Mouse (Mus musculus) macrophage (primary cell): ENCODE data around the gene Rnf157. TPM values are rescaled to one million over a fixed set of nuclear protein-coding genes. Genes with fewer than 3 reads are reported as not detected.

Experiments
- H3K27ac ChIP-seq: fragments of 350-480 bp; formaldehyde crosslinking; 2 replicates; pipeline ENCODE4 v1.9.0; 2021
- H3K36me3 ChIP-seq: fragments of 350-480 bp; formaldehyde crosslinking; 2 replicates; pipeline ENCODE4 v1.9.0; 2021; ENCODE audit errors: inconsistent target
- H3K4me3 ChIP-seq: fragments of 350-480 bp; formaldehyde crosslinking; 2 replicates; pipeline ENCODE4 v1.9.0; 2021; ENCODE audit errors: inconsistent target
- H3K79me2 ChIP-seq: fragments of 350-480 bp; formaldehyde crosslinking; 2 replicates; pipeline ENCODE4 v1.9.0; 2021; ENCODE audit errors: inconsistent target
- WGBS: methylation state at CpG from one replicate; pipeline ENCODE4 v1.1.7; 2026; ENCODE audit warnings: inconsistent platforms; ENCODE audit not compliant: missing documents; 5-methylcytosine and 5-hydroxymethylcytosine counted together
- polyA plus RNA-seq: library from polyadenylated mRNA; stranded (reverse); fragments of 250-400 nt; gene quantifications from 3 replicates; pipeline ENCODE4 v1.2.4, GENCODE M21; 2018; ENCODE audit warnings: inconsistent platforms

Rnf157 gene
- polyA plus RNA-seq, 1 experiment from 2014 or later = 14.0 TPM

DNA sequence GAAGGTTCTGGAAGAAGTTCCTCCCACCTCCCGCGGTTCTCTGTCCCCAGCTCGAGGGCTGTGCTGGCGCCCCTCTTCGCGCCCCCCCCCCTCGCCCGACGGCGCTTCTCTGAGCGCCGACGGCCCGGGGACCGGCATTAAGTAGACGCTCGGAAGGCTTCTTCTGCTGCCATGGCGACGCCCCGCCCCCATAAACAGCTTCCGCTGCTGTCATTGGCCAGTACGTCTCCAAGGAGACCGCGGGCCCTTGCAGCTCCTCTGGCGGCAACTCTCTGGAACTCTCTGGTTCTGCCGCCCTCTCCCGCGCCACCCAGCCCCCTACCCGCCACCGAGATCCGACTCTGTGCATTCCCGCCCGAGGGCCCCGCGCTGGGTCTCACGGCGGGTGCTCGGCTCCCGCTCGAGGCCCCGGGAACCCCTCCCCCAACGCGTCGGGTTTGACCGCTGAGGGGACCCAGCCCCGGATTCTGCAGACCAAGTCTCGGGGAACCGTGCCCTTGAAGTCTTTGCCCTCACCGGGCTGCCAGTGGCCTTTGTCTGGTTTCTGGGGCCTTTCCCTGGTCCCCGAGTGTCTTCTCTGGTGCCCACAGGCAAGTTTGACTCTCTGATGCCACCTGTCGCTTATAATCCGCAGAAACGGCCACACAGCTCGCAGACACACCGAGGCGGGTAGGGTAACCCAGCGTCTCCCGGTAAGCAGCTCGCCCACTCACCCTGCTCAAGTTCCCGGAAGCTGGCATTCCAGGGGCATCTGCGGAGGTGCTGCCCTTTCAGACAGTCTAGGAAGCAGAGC, 77.4 kb downstream of the Rnf157 start, which contains the start of gene Foxj1:
Gene Foxj1 (minus strand): TSS at position 156 of the 793 bp plus-strand sequence.
- H3K4me3 ChIP-seq = peak within 1 kb of the TSS; percentile 23
- no peak within 1 kb of the TSS for H3K27ac ChIP-seq
- WGBS = under 1% methylated on average over 59 of the region's 61 CpGs
- H3K36me3 ChIP-seq = no peaks in the 10 kb centered on the region
- no peaks in the 10 kb centered on the region for H3K79me2 ChIP-seq

DNA sequence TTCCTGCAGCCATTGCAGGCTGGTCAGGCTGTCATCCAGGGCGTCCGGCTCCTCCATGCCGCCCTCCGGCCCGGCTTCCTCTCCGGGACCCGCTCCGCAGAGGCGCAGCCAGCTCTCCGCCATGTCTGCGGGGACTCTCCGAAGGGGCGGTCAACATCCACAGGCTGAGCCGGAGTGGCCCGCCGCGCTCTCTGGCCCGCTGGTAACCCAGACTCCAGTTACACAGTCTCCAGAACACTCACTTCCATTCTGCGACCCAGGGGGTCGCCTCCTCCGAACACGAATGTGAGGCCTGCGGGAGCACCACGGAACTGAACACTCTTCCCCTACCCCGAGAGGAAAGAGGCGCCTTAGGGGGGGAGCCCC, 78.4 kb downstream of the Rnf157 start:
- Histone ChIP-seq H3K27ac (no peak overlapping the region), H3K4me3 (no peak overlapping the region), H3K79me2 (no peaks in the 10 kb centered on the region), H3K36me3 (no peaks in the 10 kb centered on the region)
- WGBS = 17% methylated on average over 26 of the region's 26 CpGs

DNA sequence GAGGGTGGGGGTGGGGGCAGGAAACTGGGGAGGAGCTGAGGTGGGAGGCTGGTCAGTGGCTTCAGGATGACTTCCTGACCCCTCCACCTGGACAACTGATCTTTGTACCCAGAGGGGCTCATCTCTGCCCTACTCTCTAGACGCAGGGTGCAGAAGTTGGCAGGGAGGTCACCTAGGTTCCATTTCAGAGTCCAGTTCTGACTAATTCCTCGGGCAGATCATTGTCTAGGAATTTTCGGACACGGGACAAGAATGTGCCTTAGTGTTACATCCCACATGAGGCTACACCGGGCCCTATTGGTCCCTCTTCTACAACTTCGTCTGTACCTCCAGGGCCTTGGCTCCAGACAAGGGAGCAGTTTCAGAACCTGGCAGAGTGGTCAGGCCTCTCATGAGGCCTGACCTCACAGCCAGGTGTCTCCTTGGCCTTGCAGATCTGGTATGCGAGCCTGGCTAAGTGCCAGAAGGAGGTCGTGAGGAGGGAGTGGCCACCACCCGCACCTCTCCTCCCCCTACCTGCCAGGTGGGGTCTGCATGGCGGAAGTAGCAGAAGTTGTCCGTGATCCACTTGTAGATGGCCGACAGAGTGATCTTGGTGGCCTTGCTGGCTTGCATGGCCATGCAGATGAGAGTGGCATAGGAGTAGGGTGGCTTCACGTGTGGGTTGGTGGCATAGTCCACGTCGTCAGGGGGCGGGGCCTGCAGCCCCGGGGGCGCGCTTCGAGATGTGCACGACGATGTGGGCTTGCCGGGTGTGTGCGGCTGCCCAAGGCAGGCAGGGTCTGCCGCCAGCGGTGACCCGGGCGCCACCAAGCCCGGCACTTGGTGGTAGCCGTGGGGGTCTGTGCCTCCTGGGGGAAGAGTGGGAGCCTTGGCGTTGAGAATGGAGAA, 79.1 kb downstream of the Rnf157 start:
- no peak overlapping the region for H3K27ac ChIP-seq
- H3K36me3 ChIP-seq = no peaks in the 10 kb centered on the region
- no peak overlapping the region for H3K4me3 ChIP-seq
- WGBS = 38% methylated on average over 29 of the region's 31 CpGs
- H3K79me2 ChIP-seq = no peaks in the 10 kb centered on the region

DNA sequence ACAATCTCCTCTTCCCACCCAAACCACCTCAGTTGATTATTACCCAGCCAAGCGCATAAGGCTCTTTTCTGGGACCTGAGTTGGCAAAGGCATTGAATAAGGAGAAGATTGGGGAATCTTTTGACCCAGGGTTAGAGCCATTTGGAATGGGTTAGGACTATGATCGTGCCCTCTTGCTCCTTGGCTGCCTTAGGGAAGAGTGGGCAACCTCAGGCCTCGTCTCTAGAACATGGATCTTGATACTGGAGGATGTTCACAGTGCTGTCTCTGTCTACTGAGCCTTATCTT, 79.9 kb downstream of the Rnf157 start:
- no peaks in the 10 kb centered on the region for H3K36me3 ChIP-seq
- no peak overlapping the region for H3K27ac ChIP-seq
- H3K79me2 ChIP-seq = no peaks in the 10 kb centered on the region
- WGBS = 94% methylated on average over 3 of the region's 3 CpGs
- no peak overlapping the region for H3K4me3 ChIP-seq

DNA sequence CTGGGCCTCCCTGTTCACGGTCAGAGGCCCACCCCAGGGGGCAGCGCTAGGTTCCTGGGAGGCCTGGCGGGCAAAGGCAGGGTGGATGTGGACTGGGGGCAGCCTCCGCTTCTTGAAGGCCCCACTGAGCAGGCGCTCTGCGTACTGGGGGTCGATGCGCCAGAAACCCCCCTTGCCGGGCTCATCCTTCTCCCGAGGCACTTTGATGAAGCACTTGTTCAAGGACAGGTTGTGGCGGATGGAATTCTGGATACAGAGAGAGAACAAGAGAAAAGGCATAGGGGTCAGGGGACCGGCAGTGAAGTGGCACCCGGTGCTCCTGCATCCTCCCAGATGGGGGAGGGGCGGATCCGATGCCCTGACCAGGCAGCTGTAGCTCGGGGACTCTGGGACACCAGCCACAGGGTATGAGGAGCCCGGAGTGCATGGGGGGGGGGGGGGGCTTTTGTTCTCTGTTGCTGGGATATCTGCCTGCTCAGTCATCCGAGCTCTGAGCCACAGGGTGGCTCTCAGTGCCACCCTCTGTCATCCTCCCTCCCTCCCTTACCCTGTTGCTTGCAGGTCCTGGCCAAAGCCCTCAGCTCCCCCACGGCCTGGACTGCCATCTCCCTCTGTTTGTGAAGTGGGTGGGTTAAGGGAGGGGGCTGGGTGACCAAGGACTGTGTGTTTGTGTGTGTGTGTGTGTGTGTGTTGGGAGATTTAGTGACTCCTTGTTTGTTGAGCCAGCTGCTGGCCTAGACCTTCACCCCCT, 80.4 kb downstream of the Rnf157 start:
- WGBS = 94% methylated on average over 15 of the region's 19 CpGs
- no peaks in the 10 kb centered on the region for H3K36me3 ChIP-seq
- no peak overlapping the region for H3K27ac ChIP-seq
- no peak overlapping the region for H3K4me3 ChIP-seq
- H3K79me2 ChIP-seq = no peaks in the 10 kb centered on the region

DNA sequence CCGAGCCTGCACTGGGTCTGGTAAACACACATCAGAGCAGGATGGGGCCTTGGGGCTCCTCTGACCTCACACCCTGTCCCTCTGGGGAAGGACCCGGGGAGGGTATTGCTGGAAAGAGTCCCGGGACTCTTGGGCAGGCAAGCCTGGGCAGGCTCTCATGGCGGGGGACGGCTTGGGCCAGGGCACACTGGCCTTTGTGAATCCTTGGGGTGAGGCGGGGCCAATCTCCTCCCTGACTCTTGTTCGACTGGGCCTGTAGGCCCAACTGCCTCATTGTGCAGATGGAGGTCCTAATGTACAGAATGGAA, 82.7 kb downstream of the Rnf157 start:
- no peak overlapping the region for H3K4me3 ChIP-seq
- whole genome bisulfite sequencing = 90% methylated on average over 7 of the region's 7 CpGs
- H3K36me3 ChIP-seq = no peaks in the 10 kb centered on the region
- no peak overlapping the region for H3K27ac ChIP-seq
- H3K79me2 ChIP-seq = no peaks in the 10 kb centered on the region

DNA sequence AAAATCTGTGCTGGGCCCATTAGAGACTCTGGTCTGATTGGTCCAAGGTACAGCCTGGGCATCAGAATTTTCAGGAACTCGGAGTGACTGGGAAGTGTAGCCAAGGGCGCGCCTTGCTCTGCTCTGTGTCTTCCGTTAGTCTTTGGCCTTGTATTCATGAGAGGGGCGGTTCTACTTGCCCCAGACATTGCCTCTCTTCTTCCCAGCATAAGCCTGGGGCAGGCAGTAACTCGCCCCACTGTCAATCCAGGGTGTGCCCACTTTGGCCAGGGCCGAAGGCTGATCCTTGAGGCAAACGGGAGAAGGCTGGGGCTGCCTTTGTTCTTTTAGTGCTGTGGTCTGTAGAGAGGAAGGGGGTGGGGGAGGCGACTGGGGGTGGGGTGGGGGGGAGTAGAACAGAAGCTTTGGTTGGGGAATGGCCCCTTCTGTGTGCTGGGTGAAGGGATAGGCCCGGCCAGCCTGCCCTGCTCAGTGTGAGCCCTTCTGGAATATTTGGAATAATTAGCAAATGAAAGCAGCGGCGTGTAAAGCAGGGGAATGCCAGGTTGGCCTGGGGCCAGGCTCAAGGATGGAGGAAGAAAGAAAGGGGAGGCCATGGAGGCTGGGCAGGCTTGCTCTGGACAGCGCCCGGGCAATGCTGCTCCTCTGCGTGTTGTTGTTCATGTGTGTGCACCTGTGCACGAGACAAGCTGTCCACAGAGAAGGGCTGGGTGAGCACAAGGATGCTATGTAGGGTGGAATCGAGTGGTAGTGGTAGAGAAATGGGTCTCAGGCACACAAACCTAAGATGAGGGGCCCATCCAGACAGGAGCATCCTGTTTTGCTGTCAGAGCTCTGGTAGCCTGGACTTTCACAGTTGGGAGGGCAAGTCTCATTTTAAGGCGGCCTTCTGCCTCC, 83.3 kb downstream of the Rnf157 start:
- no peaks in the 10 kb centered on the region for H3K79me2 ChIP-seq
- H3K36me3 ChIP-seq = no peaks in the 10 kb centered on the region
- H3K4me3 ChIP-seq = no peak overlapping the region
- H3K27ac ChIP-seq = no peak overlapping the region
- 89% methylated on average over 17 of the region's 18 CpGs for WGBS

DNA sequence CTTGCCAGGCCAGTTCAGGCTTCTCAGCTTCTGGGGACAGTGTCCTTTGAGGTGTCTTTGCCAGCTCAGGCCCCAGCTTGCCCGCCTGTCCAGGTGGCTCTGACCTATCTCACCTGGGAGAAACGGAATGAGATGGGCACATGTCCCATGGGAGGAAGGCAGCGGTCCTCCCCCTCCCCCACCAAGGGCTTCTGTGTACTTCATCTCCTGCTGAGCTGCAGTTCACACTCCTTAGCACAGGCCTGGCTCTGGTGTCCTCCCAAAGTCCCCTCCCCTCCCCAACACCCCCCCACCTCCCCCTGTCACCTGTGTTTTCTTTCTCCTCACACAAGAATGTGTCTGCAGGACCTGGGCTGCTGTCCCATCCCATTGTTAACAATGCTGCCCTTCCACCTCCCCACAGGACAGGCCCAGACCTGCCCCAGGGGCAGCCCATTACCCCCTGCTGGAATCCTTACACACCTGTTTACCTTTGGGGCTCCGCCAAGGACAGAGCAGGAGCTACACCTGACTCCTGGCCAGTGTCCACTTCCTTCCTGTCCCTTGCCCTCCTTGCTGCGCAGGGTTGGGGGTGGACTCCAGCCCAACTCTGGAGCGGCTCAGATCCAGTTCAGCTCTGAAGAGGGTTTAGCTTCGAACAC, 85.7 kb downstream of the Rnf157 start:
- WGBS = 94% methylated on average over 6 of the region's 7 CpGs
- Histone ChIP-seq H3K36me3 (no peaks in the 10 kb centered on the region), H3K27ac (no peak overlapping the region), H3K79me2 (no peaks in the 10 kb centered on the region), H3K4me3 (no peak overlapping the region)

DNA sequence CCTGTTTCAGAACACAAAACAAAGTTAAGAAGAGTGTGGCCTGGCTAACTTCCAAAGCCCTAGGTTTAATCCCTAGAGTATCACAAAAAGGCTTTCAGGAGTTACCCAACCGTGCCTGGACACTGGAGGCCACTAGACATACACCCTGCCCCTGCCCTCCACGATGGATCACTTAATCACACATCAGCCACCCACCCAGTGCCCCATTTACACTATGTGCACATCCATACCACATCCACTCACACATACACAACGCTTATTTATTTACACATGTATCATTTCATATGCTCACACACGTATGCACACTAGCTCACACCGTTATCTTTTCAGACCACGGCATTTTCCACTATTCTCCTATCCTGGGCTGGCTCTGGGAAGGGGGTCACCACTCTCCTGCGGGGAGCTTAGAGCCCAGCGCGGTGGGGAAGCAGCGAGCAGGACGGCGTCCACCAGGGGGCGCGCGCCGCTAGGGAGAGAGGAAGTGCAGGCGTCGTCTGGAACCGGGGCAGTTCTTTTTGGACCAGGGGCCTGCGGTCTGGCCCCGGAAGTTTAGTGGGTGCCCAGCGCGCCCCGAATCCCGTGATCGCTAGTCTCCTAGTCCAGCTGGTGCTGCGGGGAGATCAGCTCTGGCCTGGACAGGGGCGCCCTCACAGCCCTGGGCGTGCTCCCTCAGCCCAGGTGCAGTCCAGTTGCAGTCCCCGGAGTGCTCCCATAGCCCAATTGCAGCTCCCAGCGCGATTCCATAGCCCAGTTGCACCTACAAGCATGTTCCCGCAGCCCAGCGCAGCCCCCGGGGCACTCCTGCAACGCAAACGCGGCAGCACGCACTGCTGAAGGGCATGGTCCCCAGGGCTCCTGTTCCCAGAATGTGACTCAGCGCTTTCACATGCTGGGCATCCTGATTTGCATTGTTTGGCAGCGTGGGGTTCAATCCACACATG, 93.8 kb downstream of the Rnf157 start:
- Histone ChIP-seq H3K27ac (no peak overlapping the region), H3K4me3 (no peak overlapping the region), H3K36me3 (no peaks in the 10 kb centered on the region), H3K79me2 (no peaks in the 10 kb centered on the region)
- WGBS = 3% methylated on average over 34 of the region's 41 CpGs

DNA sequence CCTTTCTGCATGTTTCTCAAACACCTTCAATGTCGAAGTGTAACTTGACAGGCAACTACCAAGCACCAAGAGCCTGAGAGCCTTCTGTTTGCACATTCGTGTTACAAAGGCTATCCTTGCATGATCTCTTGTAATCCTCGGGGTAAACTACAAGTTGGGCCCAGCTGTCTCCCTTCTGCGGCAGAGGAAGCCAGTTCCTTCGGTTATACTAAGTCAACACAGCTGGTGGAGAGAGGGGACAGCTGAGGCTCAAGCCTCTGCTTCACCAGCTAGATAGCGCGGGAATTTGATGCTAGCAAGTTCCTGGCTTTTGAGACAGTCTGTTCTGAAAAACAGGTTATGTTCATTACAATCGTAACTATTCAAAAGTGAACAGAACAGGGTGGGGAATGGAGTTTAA, 100.5 kb downstream of the Rnf157 start:
- no peak overlapping the region for H3K4me3 ChIP-seq
- no peak overlapping the region for H3K27ac ChIP-seq
- no peaks in the 10 kb centered on the region for H3K36me3 ChIP-seq
- 76% methylated on average over 8 of the region's 8 CpGs for WGBS
- H3K79me2 ChIP-seq = no peaks in the 10 kb centered on the region

DNA sequence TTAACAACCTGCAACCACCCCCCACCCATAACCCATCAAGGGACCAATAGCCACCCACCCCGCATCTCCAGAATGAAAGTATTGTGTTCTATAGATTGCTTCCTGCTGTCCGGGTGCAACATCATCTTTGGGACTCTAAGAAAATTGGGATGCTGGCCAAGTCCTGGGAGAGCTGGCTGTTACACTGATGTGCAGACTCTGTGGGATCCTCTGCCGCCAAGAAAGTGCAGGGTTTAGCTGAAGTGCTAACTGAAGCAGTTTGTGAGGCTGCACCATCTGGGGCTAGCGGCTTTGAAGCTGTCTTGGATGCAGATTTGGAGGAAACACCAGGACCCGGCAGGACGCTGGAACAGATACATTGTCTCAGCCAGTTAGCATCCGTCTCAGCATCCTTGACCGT, 101.7 kb downstream of the Rnf157 start:
- 86% methylated on average over 8 of the region's 8 CpGs for WGBS
- no peaks in the 10 kb centered on the region for H3K36me3 ChIP-seq
- H3K4me3 ChIP-seq = no peak overlapping the region
- no peak overlapping the region for H3K27ac ChIP-seq
- peaks cover 3% of the 10 kb centered on the region; the same call in 1 of the 2 replicates for H3K79me2 ChIP-seq

DNA sequence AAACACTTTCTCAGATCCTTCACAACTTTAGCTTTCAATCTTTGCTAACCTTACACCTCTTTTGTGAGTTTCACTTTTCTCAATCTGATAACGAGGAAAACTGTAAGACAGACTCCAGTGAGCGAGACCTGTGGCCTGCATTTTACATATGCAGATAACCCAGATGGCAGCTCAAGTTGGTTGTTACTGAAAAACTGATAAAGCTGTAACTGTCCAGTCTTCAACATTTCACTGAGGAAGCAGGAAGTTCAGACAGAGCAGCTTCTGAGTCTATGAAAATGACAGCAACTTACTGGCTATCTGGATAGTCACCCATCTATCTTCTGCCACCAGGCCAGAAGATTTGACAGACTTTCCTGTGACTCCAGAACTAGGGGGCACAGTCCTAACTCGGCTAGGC, 103.2 kb downstream of the Rnf157 start:
- no peak overlapping the region for H3K4me3 ChIP-seq
- H3K79me2 ChIP-seq = peaks cover 12% of the 10 kb centered on the region; the same call in 1 of the 2 replicates
- no peak overlapping the region for H3K27ac ChIP-seq
- WGBS = 87% methylated on average over 3 of the region's 3 CpGs
- H3K36me3 ChIP-seq = peaks cover under 1% of the 10 kb centered on the region; the same call in 1 of the 2 replicates
